ENCODE assay signal across 10 mouse cellular contexts in the genomic region with DNA sequence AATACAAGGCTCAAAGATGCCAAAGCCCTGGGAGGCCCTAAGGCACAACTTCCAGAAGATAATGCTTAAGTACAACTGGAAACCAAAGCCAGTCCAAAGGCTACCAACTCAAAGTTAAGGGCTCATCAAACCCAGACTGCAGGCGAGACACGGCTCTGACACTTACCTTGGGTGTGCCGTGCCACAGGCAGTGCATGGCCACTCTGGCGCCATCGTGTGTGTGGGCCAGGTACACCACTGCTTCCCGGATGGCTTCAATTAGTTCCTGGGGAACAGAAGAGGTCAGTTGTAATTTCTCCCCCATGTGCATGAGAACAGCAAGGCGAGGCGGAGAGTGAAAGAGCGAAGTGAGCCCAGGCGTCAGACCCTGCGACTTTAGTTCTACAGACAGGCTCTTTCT. TPM values are rescaled to one million over a fixed set of nuclear protein-coding genes. Genes with fewer than 3 reads are reported as not detected.
DNase-seq lines count a peak whose midpoint lies in the region; ATAC-seq and TF ChIP-seq lines count a peak whose summit lies in the region.
"Had no signal": no experiment of that assay in that cellular context is flagged by ENCODE, and none has a peak within 500 bp of the region (broad histone marks: within the 10 kb centered on the region; RNA-seq: fewer than 3 reads in every experiment).

No protein-coding gene starts in this region.

- no peak overlapping the region for H3K27ac ChIP-seq in hindbrain, embryonic 10.5 days
- H3K27ac ChIP-seq in hindbrain, embryonic 13.5 days = no peak overlapping the region
- no peak overlapping the region for H3K27ac ChIP-seq in left cerebral cortex, adult 2 months
- H3K27ac ChIP-seq: hindbrain, embryonic 15.5 days had no signal

- TF ChIP-seq CTCF in left cerebral cortex, adult 2 months (IDR thresholded peaks at IDR 0.05) = peak; percentile 57

- H3K36me3 ChIP-seq in hindbrain, embryonic 10.5 days = peaks cover 95% of the 10 kb centered on the region
- peaks cover 78% of the 10 kb centered on the region for H3K36me3 ChIP-seq in hindbrain, embryonic 13.5 days

- no peaks in the 10 kb centered on the region for H3K9me3 ChIP-seq in hindbrain, embryonic 10.5 days
- H3K9me3 ChIP-seq in hindbrain, embryonic 13.5 days = no peaks in the 10 kb centered on the region
- H3K9me3 ChIP-seq: hindbrain, embryonic 15.5 days had no signal

- no peak for ATAC-seq in hindbrain, embryonic 13.5 days (ENCODE audit: low FRiP score)
- peak; percentile 44; the same call in 1 of the 2 replicates for ATAC-seq in neutrophil, adult 5-6 weeks (ENCODE audit: extremely low read depth, insufficient number of reproducible peaks, low FRiP score, poor library complexity, severe bottlenecking)

- 70% methylated on average over 11 of the region's 11 CpGs for WGBS in hindbrain, embryonic 10.5 days
- 69% methylated on average over 11 of the region's 11 CpGs for WGBS in hindbrain, embryonic 13.5 days

- H3K4me1 ChIP-seq in hindbrain, embryonic 10.5 days (replicated peaks) = no peaks in the 10 kb centered on the region
- H3K4me1 ChIP-seq in hindbrain, embryonic 13.5 days (replicated peaks) = no peaks in the 10 kb centered on the region
- H3K4me1 ChIP-seq: hindbrain, embryonic 15.5 days had no signal

- H3K9ac ChIP-seq in hindbrain, embryonic 13.5 days = no peak overlapping the region
- H3K9ac ChIP-seq: hindbrain, embryonic 15.5 days had no signal

- no peaks in the 10 kb centered on the region for H3K27me3 ChIP-seq in hindbrain, embryonic 10.5 days (ENCODE audit: insufficient read depth, poor library complexity, severe bottlenecking)
- no peaks in the 10 kb centered on the region for H3K27me3 ChIP-seq in hindbrain, embryonic 13.5 days
- H3K27me3 ChIP-seq: hindbrain, embryonic 15.5 days had no signal

- intact Hi-C loops in gastrocnemius, postnatal 14 days (cut with DNase I; ENCODE audit: low total_unique reads) = loop anchor here (5.0 kb wide), 1 partner anchor 294 kb away; no protein-coding TSS in a partner anchor
- intact Hi-C loops in left cerebral cortex, adult 2 months (cut with DNase I) = loop anchor here (5.0 kb wide), 1 partner anchor 524 kb away; no protein-coding TSS in a partner anchor

- H3K4me2 ChIP-seq in hindbrain, embryonic 13.5 days = no peak overlapping the region
- H3K4me2 ChIP-seq: hindbrain, embryonic 15.5 days had no signal

- H3K4me3 ChIP-seq in hindbrain, embryonic 10.5 days = no peak overlapping the region
- no peak overlapping the region for H3K4me3 ChIP-seq in hindbrain, embryonic 13.5 days
- no peak overlapping the region for H3K4me3 ChIP-seq in left cerebral cortex, adult 2 months
- H3K4me3 ChIP-seq: hindbrain, embryonic 15.5 days; myocyte had no signal

- peak; percentile 55 for DNase-seq in hindbrain, embryonic 10.5 days (ENCODE audit: low spot score)
- peak; percentile 70 for DNase-seq in NIH3T3 (ENCODE audit: low read depth)
- DNase-seq in cerebellum, postnatal 36 days = peak; percentile 49 to 50
- DNase-seq in gastrocnemius, postnatal 14 days = peak; percentile 63
- peak in 1 of 2 experiments; percentile 47 for DNase-seq in left cerebral cortex, adult 2 months (ENCODE audit: extremely low spot score in 1 of 2, low spot score in 2 of 2)
- DNase-seq in urinary bladder, adult 2 months (ENCODE audit: low spot score) = peak; percentile 28

RNA-seq across cellular contexts. Expression of gene Pum3, which starts 13.1 kb away (rescaled TPM):
- 56.0 and 79.4 TPM in 2 replicates for polyA plus RNA-seq in hindbrain, embryonic 10.5 days (2016; fragmentation: Nextera tagmentation; extraction: Ambion mirVana)
- 65.4 and 69.4 TPM in 2 replicates for polyA plus RNA-seq in hindbrain, embryonic 13.5 days (2015; fragmentation: Nextera tagmentation; extraction: Ambion mirVana)
- 10 to 100 TPM; 26.7 to 38.2 TPM for total RNA-seq in gastrocnemius, postnatal 14 days (2021)
- 10 to 100 TPM; 54.5 to 57.6 TPM for total RNA-seq in left cerebral cortex, adult 2 months (2021)
- 60.9 and 69.7 TPM in 2 replicates for total RNA-seq in neutrophil, adult 5-6 weeks (2017)
- 20.0 and 27.3 TPM in 2 replicates for polyA plus RNA-seq in urinary bladder, adult 2 months (2012; rRNA removed)
